Mouse (Mus musculus): ENCODE results near the gene Bspry. TPM values are rescaled to one million over a fixed set of nuclear protein-coding genes. Genes with fewer than 3 reads are reported as not detected.

Gene Bspry
- polyA plus RNA-seq, 1 experiment from 2014 or later: 0.56 TPM

DNA sequence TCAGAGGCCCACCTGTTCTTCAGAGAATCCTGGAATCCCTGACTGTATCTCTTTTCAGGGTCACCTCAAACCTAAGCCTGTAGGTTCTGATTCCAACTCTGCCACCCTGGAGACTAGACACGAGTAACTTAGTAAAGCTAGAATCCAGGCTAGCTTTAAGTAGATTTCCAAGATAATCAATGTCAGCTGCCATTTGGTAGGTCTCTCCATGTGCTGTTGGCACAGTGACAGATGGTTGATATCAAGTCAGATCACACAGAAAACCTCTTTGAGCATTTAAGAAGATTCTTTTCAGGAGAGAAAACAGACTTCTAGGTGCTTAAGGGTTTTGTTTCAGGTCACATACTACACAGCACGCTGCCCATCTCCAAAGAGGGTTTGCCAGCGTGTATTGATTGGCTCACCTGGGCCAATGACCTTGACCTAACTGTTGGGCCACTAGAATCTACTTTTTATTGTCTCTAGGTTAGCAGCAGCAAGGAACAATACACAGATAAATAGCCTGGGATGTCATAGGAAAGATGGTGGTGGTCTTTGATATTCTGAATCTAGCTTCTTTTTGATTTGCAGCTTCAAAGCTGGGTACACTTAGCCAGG is 23.6 kb downstream of the Bspry start, which contains the start of gene Hdhd3:
Gene Hdhd3 (minus strand): TSS at position 94 of the 597 bp plus-strand sequence.
- no peaks in the 10 kb centered on the region for H3K27me3 ChIP-seq
- H3K4me2 ChIP-seq: peak within 1 kb of the TSS; percentile 75
- H3K36me3 ChIP-seq (ENCODE audit: poor library complexity, severe bottlenecking): peaks cover 30% of the 10 kb centered on the region
- H3K9me3 ChIP-seq (replicated peaks): no peaks in the 10 kb centered on the region
- H3K27ac ChIP-seq: no peak within 1 kb of the TSS
- H3K9ac ChIP-seq: peak within 1 kb of the TSS; percentile 84
- H3K4me1 ChIP-seq: peaks cover 11% of the 10 kb centered on the region
- 91% methylated on average over 3 of the region's 3 CpGs for WGBS
- peak within 1 kb of the TSS; percentile 87 for H3K4me3 ChIP-seq
- ATAC-seq: no peak

DNA sequence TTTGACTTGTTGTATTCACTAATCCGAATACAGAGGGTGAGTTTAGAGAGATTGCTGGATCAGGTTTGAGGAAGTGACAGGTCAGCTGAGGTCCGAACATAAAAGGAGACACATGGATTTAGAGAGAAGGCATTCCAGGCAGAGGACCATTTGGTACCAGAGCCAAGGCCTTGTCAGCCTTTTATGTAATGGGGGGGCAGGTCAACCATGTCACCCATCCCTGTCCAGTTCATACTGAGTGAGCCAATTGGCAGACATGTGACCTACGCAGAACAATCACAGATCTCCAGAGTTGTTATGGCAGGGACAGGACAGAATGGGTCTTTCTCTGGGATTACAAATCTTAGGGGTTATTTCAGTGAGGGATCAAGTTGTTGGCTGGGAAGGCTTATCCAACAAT is 26.1 kb downstream of the Bspry start:
- no peak overlapping the region for H3K4me2 ChIP-seq
- H3K4me3 ChIP-seq: no peak overlapping the region
- H3K27me3 ChIP-seq: no peaks in the 10 kb centered on the region
- H3K4me1 ChIP-seq: peaks cover 8% of the 10 kb centered on the region
- H3K9ac ChIP-seq: no peak overlapping the region
- 83% methylated on average over 3 of the region's 3 CpGs for WGBS
- no peaks in the 10 kb centered on the region for H3K9me3 ChIP-seq (replicated peaks)
- no peak for ATAC-seq
- no peak overlapping the region for H3K27ac ChIP-seq
- peaks cover 41% of the 10 kb centered on the region for H3K36me3 ChIP-seq (ENCODE audit: poor library complexity, severe bottlenecking)

DNA sequence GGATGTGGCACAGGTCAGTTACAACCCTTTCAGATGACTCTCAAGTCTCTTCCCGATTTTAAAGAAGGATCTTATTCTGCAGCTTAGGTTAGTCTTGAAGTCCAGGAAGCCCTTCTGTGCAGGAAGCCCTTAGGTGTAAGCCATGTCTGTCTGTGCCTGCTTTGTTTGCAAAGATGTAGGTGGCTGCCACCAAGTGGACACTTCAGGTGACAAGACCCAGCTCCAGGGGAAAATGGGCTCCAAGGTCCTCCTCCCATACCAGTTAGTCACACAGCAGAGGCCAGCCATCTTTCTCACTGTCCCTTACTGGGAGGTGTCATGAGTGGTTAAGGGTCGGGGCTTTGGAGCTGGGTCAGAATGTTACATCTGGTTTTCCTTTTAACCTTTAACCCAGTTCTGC is 26.9 kb downstream of the Bspry start:
- 73% methylated on average over 2 of the region's 2 CpGs for WGBS

DNA sequence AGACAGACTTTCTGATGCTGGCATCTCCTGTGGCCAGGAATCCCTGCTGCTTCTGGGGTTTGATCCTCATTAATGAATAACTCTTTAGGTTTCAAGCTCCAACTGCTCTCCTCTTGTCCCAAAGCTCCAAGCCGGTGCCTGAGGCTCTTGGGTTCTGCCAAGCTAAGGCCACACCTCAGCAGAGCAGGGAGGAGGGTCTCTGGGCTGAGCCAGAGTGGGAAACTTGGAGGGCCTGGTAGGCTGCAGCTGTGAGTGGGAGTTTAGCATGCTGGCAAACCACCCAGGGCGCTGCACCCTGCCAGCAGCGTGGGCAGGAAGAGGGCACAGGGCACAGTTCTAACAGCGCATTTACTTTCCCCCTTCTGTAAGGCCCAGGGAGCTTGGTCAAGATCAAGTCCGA is 29.0 kb downstream of the Bspry start:
- H3K4me3 ChIP-seq: no peak overlapping the region
- H3K9me3 ChIP-seq (replicated peaks): no peaks in the 10 kb centered on the region
- H3K27ac ChIP-seq: no peak overlapping the region
- H3K4me1 ChIP-seq: no peaks in the 10 kb centered on the region
- H3K27me3 ChIP-seq: no peaks in the 10 kb centered on the region
- H3K9ac ChIP-seq: no peak overlapping the region
- H3K4me2 ChIP-seq: no peak overlapping the region
- no peak for ATAC-seq
- H3K36me3 ChIP-seq (ENCODE audit: poor library complexity, severe bottlenecking): peaks cover 68% of the 10 kb centered on the region
- WGBS: 91% methylated on average over 5 of the region's 5 CpGs

More for the DNA sequence above, 26.9 kb downstream of the Bspry start:
- H3K9me3 ChIP-seq (replicated peaks): no peaks in the 10 kb centered on the region
- peaks cover 49% of the 10 kb centered on the region for H3K36me3 ChIP-seq (ENCODE audit: poor library complexity, severe bottlenecking)
- no peak for ATAC-seq
- H3K9ac ChIP-seq: no peak overlapping the region
- no peak overlapping the region for H3K4me3 ChIP-seq
- 0 out of 2 replicates have a peak, but pooled peaks cover under 1% of the 10 kb centered on the region for H3K4me1 ChIP-seq
- no peak overlapping the region for H3K4me2 ChIP-seq
- H3K27ac ChIP-seq: no peak overlapping the region
- H3K27me3 ChIP-seq: no peaks in the 10 kb centered on the region

DNA sequence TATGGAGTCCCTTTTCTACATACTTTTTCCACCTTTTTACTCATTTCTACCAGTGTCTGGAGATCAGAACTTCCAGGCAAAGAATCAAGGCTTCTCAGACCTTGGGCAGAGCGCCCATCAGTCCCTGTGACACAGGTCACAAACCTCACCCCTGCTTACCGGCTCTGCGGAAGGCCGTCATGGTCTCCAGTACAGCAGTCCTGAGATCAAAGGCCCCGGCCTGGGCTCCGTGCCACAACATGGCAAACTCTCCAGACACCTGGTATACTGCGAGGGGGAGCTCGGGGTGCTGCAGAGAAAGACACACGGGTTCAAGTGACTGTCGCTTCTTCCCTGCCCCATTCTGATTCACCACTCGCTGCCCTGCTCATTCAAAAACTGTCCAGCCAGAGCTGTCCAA is 30.1 kb downstream of the Bspry start:
- WGBS: 93% methylated on average over 11 of the region's 11 CpGs
- no peak overlapping the region for H3K9ac ChIP-seq
- ATAC-seq: no peak
- H3K36me3 ChIP-seq (ENCODE audit: poor library complexity, severe bottlenecking): peaks cover 70% of the 10 kb centered on the region
- no peaks in the 10 kb centered on the region for H3K9me3 ChIP-seq (replicated peaks)
- no peaks in the 10 kb centered on the region for H3K4me1 ChIP-seq
- H3K4me3 ChIP-seq: no peak overlapping the region
- no peak overlapping the region for H3K4me2 ChIP-seq
- H3K27me3 ChIP-seq: no peaks in the 10 kb centered on the region
- no peak overlapping the region for H3K27ac ChIP-seq

DNA sequence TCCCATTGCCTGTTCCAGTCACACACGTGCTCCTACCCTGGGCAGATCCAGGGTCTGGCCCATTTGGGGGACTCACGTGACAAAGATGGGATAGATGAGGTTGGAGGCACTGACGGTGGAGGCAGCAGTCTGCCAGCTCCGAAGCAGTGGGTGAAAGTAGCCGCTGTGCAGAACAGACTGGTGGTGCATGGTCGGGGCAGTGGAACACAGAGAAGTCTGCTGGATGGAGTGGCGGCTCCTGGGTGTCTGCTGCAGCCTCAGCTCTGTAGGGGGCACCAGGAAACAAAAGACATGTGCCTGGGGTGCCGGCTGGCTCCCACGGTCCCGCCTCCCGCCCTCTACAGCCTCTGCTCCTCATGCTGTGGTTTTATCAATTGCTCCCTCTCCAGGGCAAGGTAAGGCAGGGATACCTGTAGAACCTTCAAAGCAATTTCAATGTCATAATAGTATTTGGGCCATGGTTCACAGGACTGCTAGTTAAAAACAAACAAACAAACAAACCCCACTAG is 34.2 kb downstream of the Bspry start:
- H3K27me3 ChIP-seq: no peaks in the 10 kb centered on the region

DNA sequence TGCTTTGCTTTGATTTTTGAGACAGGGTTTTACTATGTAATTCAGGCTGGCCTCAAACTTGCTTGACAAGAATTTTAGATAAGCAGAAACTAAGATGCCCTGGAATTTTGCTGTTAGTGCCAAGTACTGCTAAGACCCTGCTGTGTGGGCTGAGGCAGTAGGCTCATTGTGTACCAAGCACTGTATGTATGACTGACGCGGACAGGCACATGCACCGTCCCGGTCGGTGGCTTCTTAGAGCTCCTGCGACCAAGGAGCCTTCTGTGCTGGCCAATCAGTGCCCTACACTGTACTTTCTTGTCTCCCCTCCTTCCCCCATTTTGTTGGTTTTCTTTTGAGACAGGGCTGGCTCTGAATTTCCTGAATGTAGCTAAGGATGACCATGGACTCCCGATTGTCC is 35.1 kb downstream of the Bspry start:
- Histone ChIP-seq H3K36me3 (ENCODE audit: poor library complexity, severe bottlenecking) (peaks cover 39% of the 10 kb centered on the region), H3K4me1 (peaks cover 13% of the 10 kb centered on the region), H3K4me2 (no peak overlapping the region), H3K4me3 (no peak overlapping the region), H3K9ac (no peak overlapping the region), H3K27ac (no peak overlapping the region), H3K27me3 (no peaks in the 10 kb centered on the region), H3K9me3 (replicated peaks) (no peaks in the 10 kb centered on the region)
- 90% methylated on average over 7 of the region's 7 CpGs for WGBS
- no peak for ATAC-seq

More for the DNA sequence above, 34.2 kb downstream of the Bspry start:
- H3K4me2 ChIP-seq: no peak overlapping the region
- peaks cover 48% of the 10 kb centered on the region for H3K36me3 ChIP-seq (ENCODE audit: poor library complexity, severe bottlenecking)
- no peak overlapping the region for H3K4me3 ChIP-seq
- 58% methylated on average over 11 of the region's 11 CpGs for WGBS
- ATAC-seq: no peak
- H3K4me1 ChIP-seq: peaks cover 11% of the 10 kb centered on the region
- peak overlapping the region; percentile 25; the same call in 1 of the 2 replicates for H3K27ac ChIP-seq
- H3K9ac ChIP-seq: no peak overlapping the region
- H3K9me3 ChIP-seq (replicated peaks): no peaks in the 10 kb centered on the region

DNA sequence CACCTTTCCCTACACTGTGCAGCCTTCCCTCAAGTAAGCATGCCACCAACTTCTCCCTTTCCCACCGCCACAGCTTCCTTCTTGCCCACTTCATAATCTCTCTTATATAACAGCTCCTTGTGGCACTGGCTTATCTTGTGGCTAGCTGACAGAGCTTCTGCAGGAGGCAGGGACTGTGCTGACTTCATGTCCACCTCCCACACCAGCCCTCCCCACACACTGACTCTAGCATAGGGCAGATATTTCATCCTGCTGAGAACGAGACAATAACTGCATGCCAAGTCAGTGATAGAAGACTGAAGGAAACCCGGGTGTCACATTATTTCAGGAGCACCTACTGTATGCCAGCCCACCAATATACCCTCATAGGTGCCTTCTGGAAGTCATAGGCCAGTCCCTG is 35.6 kb downstream of the Bspry start:
- H3K27me3 ChIP-seq: no peaks in the 10 kb centered on the region
- no peak overlapping the region for H3K4me2 ChIP-seq
- no peak overlapping the region for H3K9ac ChIP-seq
- H3K9me3 ChIP-seq (replicated peaks): no peaks in the 10 kb centered on the region
- H3K4me1 ChIP-seq: peaks cover 18% of the 10 kb centered on the region
- ATAC-seq: no peak
- H3K4me3 ChIP-seq: no peak overlapping the region
- H3K36me3 ChIP-seq (ENCODE audit: poor library complexity, severe bottlenecking): peaks cover 34% of the 10 kb centered on the region
- no peak overlapping the region for H3K27ac ChIP-seq
- 86% methylated on average over 3 of the region's 3 CpGs for WGBS

DNA sequence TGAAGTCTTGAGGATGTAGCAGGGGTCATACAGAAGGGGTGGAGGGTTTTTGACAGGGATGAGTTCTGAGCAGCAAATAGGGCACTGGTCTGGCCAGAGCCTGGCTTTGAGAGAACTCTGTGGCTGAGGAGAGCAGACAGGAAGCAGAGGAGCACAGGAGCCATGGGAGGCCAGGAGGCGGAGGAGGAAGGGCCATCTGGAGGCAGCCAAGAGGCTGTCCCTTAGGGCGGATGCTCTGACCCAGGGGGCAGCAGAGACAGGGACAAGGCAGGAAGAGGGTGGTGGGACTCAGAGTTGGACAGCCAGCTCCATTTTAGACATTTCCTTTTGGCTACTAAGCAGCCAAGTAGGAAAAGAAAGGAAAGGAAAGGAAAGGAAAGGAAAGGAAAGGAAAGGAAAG is 36.2 kb downstream of the Bspry start:
- Histone ChIP-seq H3K4me1 (peaks cover 19% of the 10 kb centered on the region), H3K27me3 (no peaks in the 10 kb centered on the region), H3K4me2 (no peak overlapping the region), H3K36me3 (ENCODE audit: poor library complexity, severe bottlenecking) (peaks cover 28% of the 10 kb centered on the region), H3K4me3 (no peak overlapping the region), H3K9me3 (replicated peaks) (no peaks in the 10 kb centered on the region), H3K9ac (0 out of 2 replicates have a peak overlapping the region, but pooled peaks have one; percentile 5), H3K27ac (no peak overlapping the region)
- no peak for ATAC-seq
- 50% methylated on average over 2 of the region's 2 CpGs for WGBS

DNA sequence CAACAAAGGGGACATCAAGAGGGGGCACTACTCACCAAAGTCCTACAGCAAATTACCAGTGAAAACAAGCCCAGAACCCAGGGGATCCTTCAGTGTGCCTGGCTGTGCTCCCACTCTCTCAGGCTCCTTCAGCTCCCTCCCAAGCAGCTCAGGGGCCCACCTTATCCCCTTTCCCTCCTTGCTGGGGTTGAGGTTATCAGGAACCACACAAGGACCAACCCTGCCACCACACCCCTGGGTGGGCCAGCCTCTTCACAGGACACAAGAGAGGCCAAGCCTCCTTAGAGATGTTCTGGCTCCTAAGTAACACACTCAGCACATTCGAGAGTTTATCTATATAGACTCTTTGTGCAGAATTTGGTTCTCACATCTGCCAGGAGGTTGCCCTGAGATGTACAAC is 36.7 kb downstream of the Bspry start:
- no peak overlapping the region for H3K27ac ChIP-seq
- WGBS: 88% methylated on average over 1 of the region's 1 CpGs

DNA sequence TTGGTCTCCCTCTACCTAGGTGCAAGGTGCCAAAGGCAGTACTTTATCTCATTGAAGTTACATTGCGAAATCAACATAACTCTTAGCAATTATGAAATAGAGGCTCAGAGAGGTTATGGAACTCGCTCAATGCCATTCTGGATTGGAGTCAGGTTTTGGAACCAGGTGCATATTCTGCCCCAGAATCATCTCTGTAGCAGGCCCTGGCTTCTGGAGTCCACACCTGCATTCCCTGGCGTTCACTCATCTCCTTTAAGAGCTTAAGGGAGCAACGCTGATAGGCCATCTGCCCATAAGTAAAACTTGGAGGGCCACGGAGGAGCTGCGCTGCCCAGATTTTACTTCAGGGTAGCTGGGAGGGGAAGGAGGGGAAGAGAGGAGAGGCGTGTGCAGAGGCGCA is 37.2 kb downstream of the Bspry start:
- no peak overlapping the region for H3K27ac ChIP-seq
- H3K36me3 ChIP-seq (ENCODE audit: poor library complexity, severe bottlenecking): peaks cover 18% of the 10 kb centered on the region
- no peaks in the 10 kb centered on the region for H3K9me3 ChIP-seq (replicated peaks)
- H3K4me1 ChIP-seq: peaks cover 19% of the 10 kb centered on the region
- H3K27me3 ChIP-seq: no peaks in the 10 kb centered on the region
- 90% methylated on average over 8 of the region's 8 CpGs for WGBS
- H3K4me3 ChIP-seq: no peak overlapping the region
- no peak for ATAC-seq
- H3K9ac ChIP-seq: no peak overlapping the region
- H3K4me2 ChIP-seq: no peak overlapping the region

More for the DNA sequence above, 36.7 kb downstream of the Bspry start:
- H3K27me3 ChIP-seq: no peaks in the 10 kb centered on the region
- ATAC-seq: no peak
- peaks cover 19% of the 10 kb centered on the region for H3K4me1 ChIP-seq
- H3K9ac ChIP-seq: no peak overlapping the region
- H3K4me2 ChIP-seq: no peak overlapping the region
- H3K9me3 ChIP-seq (replicated peaks): no peaks in the 10 kb centered on the region
- no peak overlapping the region for H3K4me3 ChIP-seq
- peaks cover 23% of the 10 kb centered on the region for H3K36me3 ChIP-seq (ENCODE audit: poor library complexity, severe bottlenecking)

DNA sequence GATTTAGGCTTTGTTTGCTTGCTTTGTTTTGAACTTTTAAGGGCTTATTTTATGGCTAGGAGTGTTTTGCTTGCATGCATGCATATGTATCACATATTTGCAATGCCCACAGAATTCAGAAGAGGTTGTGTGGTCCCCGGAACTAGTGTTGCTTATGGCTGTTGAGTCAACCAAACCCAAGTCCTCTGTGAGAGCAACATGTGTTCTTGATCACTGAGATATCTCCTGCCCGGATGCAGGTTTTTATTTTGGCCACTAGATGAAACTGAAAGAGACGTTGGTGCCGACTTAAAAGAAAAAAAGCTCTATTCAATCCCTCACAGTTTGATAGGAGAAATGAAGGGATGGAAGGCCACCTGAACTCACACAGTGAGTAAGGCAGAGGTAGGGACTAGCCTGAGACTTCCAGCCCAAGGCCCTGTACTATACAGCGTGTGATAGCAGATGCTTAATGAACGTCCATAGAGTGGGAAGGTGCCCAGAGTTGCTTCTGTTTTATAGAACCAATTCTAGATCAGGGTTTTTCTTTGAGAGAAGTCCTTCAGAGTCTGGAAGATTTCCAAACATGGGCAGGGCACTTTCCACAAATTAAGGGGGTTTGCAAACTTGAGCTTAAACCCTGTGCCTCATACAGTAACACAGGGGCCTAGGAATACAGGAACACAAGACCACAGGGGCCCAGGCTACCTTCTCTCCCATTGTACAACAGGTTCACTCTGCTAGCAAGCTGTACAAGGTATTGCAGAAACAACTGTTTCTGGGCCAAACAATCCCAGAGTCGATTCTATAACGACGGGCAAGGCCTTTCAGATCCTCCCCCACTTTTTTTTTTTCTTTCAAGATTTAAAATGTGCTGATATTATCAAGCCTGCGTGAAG is 37.9 kb downstream of the Bspry start:
- peak overlapping the region; percentile 25; the same call in 1 of the 2 replicates for H3K27ac ChIP-seq
- H3K9me3 ChIP-seq (replicated peaks): no peaks in the 10 kb centered on the region
- peak overlapping the region; percentile 75 for H3K4me2 ChIP-seq
- peaks cover 14% of the 10 kb centered on the region for H3K36me3 ChIP-seq (ENCODE audit: poor library complexity, severe bottlenecking)
- WGBS: 84% methylated on average over 10 of the region's 10 CpGs
- H3K9ac ChIP-seq: peak overlapping the region; percentile 85
- ATAC-seq: no peak
- H3K4me1 ChIP-seq: peaks cover 19% of the 10 kb centered on the region
- H3K4me3 ChIP-seq: no peak overlapping the region; the same call in 1 of the 2 replicates
- no peaks in the 10 kb centered on the region for H3K27me3 ChIP-seq
